Mouse (Mus musculus) stomach, embryonic 15.5 days (tissue): ENCODE measurements at regions not wholly inside any gene's neighbourhood (a gene's known extent, or its start where the extent isn't known, plus 50 kb on each side); places are given as distances from the start of the nearest gene placed in this dataset.
"Not testable (repeated sequence)": the region's sequence is repeated elsewhere in the genome, so short reads cannot be mapped to it uniquely, and the experiment has no call there.

Experiments
- ATAC-seq: fragments of 200-750 bp; cut with Nextera tagmentation; 2 replicates; pipeline ENCODE4 v1.8.0; 2017; ENCODE audit warnings: low read depth, moderate number of reproducible peaks, moderate TSS enrichment; ENCODE audit not compliant: insufficient read depth, low FRiP score
- H3K27ac ChIP-seq: fragments of 300-500 bp; sonication (generic); 2 replicates; pipeline ENCODE4 v1.5.1; 2015; ENCODE audit warnings: mild to moderate bottlenecking, inconsistent platforms
- H3K27me3 ChIP-seq: fragments of 300-500 bp; sonication (generic); replicated peaks from 2 replicates; pipeline ENCODE4 v1.6.1; 2015; ENCODE audit warnings: inconsistent platforms
- H3K36me3 ChIP-seq: fragments of 300-500 bp; sonication (generic); 2 replicates; pipeline ENCODE4 v1.6.1; 2015; ENCODE audit warnings: inconsistent platforms
- H3K4me1 ChIP-seq: fragments of 300-500 bp; sonication (generic); 2 replicates; pipeline ENCODE4 v1.6.1; 2015; ENCODE audit warnings: inconsistent platforms
- H3K4me2 ChIP-seq: fragments of 300-500 bp; sonication (generic); 2 replicates; pipeline ENCODE4 v1.6.1; 2015; ENCODE audit warnings: mild to moderate bottlenecking, inconsistent platforms
- H3K4me3 ChIP-seq: fragments of 300-500 bp; sonication (generic); replicated peaks from 2 replicates; pipeline ENCODE4 v1.5.1; 2015; ENCODE audit warnings: inconsistent platforms
- H3K9ac ChIP-seq: fragments of 300-500 bp; sonication (generic); 2 replicates; pipeline ENCODE4 v1.6.1; 2015; ENCODE audit warnings: inconsistent platforms
- H3K9me3 ChIP-seq: fragments of 300-500 bp; sonication (generic); 2 replicates; pipeline ENCODE4 v1.6.1; 2016; ENCODE audit warnings: inconsistent platforms
- WGBS: fragments of 180-500 bp; shearing (Covaris S2); methylation state at CpG from one replicate; pipeline ENCODE4 v1.1.7; 2015; 5-methylcytosine and 5-hydroxymethylcytosine counted together

- H3K9ac ChIP-seq: no peak overlapping the region
- 19% methylated on average over 2 of the region's 2 CpGs for WGBS
- H3K9me3 ChIP-seq: no peaks in the 10 kb centered on the region
- no peaks in the 10 kb centered on the region for H3K4me1 ChIP-seq
- no peak overlapping the region for H3K4me2 ChIP-seq
- no peak overlapping the region for H3K4me3 ChIP-seq
- H3K36me3 ChIP-seq: no peaks in the 10 kb centered on the region
- ATAC-seq: no peak
- no peak overlapping the region for H3K27ac ChIP-seq
- H3K27me3 ChIP-seq: no peaks in the 10 kb centered on the region
Measured at GRCm38 (mm10) chr6:60657117-60657911, 172.3 kb downstream of the Snca start.

GRCm38 (mm10) chr6:60646983-60647617, 182.6 kb downstream of the Snca start:
- not testable (repeated sequence) for ATAC-seq, H3K4me2 ChIP-seq, H3K9ac ChIP-seq, H3K4me3 ChIP-seq, H3K27me3 ChIP-seq, H3K9me3 ChIP-seq, H3K36me3 ChIP-seq, H3K4me1 ChIP-seq, H3K27ac ChIP-seq
- WGBS: 45% methylated on average over 2 of the region's 2 CpGs

- ATAC-seq: no peak
- WGBS: 63% methylated on average over 2 of the region's 2 CpGs
- H3K4me2 ChIP-seq: no peak overlapping the region
Measured at GRCm38 (mm10) chr6:60642251-60642650, 187.4 kb downstream of the Snca start.

GRCm38 (mm10) chr6:60616313-60616712, 213.3 kb downstream of the Snca start:
- Histone ChIP-seq H3K4me1 (no peaks in the 10 kb centered on the region), H3K27me3 (no peaks in the 10 kb centered on the region), H3K9ac (no peak overlapping the region), H3K9me3 (no peaks in the 10 kb centered on the region), H3K4me3 (no peak overlapping the region), H3K27ac (no peak overlapping the region), H3K36me3 (no peaks in the 10 kb centered on the region), H3K4me2 (no peak overlapping the region)
- ATAC-seq: no peak

More at GRCm38 (mm10) chr6:60642251-60642650, 187.4 kb downstream of the Snca start:
- Histone ChIP-seq H3K4me3 (no peak overlapping the region), H3K9me3 (no peaks in the 10 kb centered on the region), H3K36me3 (no peaks in the 10 kb centered on the region), H3K4me1 (no peaks in the 10 kb centered on the region), H3K9ac (no peak overlapping the region), H3K27me3 (no peaks in the 10 kb centered on the region), H3K27ac (no peak overlapping the region)

- no peaks in the 10 kb centered on the region for H3K27me3 ChIP-seq
- no peak overlapping the region for H3K27ac ChIP-seq
- H3K9ac ChIP-seq: no peak overlapping the region
- no peaks in the 10 kb centered on the region for H3K9me3 ChIP-seq
- H3K4me3 ChIP-seq: no peak overlapping the region
- no peak overlapping the region for H3K4me2 ChIP-seq
- H3K4me1 ChIP-seq: no peaks in the 10 kb centered on the region
- no peaks in the 10 kb centered on the region for H3K36me3 ChIP-seq
- no peak for ATAC-seq
Measured at GRCm38 (mm10) chr6:60600201-60600600, 229.5 kb downstream of the Snca start.

- Histone ChIP-seq H3K9me3 (no peaks in the 10 kb centered on the region), H3K4me2 (no peak overlapping the region), H3K27me3 (no peaks in the 10 kb centered on the region), H3K36me3 (no peaks in the 10 kb centered on the region), H3K4me3 (no peak overlapping the region), H3K4me1 (no peaks in the 10 kb centered on the region), H3K27ac (no peak overlapping the region), H3K9ac (no peak overlapping the region)
- WGBS: 45% methylated on average over 1 of the region's 1 CpGs
- no peak for ATAC-seq
Measured at GRCm38 (mm10) chr6:60564261-60564660, 265.4 kb downstream of the Snca start.

- no peaks in the 10 kb centered on the region for H3K36me3 ChIP-seq
- 45% methylated on average over 9 of the region's 9 CpGs for WGBS
- no peak overlapping the region for H3K27ac ChIP-seq
- no peaks in the 10 kb centered on the region for H3K4me1 ChIP-seq
- H3K27me3 ChIP-seq: no peaks in the 10 kb centered on the region
- ATAC-seq: no peak
- no peaks in the 10 kb centered on the region for H3K9me3 ChIP-seq
- 0 out of 2 replicates have a peak overlapping the region, but pooled peaks have one; percentile 9 for H3K4me2 ChIP-seq
- H3K9ac ChIP-seq: no peak overlapping the region
- H3K4me3 ChIP-seq: no peak overlapping the region
Measured at GRCm38 (mm10) chr6:60555590-60556235, 273.9 kb downstream of the Snca start.
